Mouse (Mus musculus): ENCODE results near the gene Rnf41. TPM values are rescaled to one million over a fixed set of nuclear protein-coding genes. Genes with fewer than 3 reads are reported as not detected.

The Rnf41 gene
- total and polyA plus RNA-seq, 2 experiments from 2014 or later, result 24.0 to 27.1 TPM

DNA sequence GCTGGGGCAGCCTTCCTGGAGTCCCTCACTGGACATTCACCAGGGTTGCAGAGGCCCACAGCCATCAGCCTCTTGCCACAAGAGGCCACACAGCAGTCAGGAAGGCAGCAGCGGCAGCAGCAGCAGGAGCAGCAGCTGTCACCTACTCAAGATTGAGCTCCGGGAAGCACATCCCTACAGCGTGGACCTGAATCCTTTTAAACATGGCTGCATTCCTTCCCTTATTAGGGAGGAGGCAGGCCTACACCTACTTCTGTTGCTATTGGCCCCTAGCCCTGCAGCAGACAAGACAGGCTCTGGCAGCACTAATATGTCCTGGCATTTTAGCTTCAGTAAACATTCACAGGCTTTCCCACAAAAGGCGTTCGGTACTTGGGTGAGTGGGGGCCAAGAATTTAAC is 78.8 kb downstream of the Rnf41 start:
- Histone ChIP-seq H3K4me3 (ENCODE audit: low read depth, low read length) (no peak overlapping the region), H3K27ac (ENCODE audit: low read depth) (peak overlapping the region; percentile 95), H3K9me3 (replicated peaks; ENCODE audit: control insufficient read depth, low read length) (no peaks in the 10 kb centered on the region), H3K36me3 (replicated peaks; ENCODE audit: control insufficient read depth, insufficient read depth, low read length) (peaks cover 65% of the 10 kb centered on the region), H3K4me2 (ENCODE audit: low read depth, low read length) (peak overlapping the region; percentile 82), H3K4me1 (ENCODE audit: control insufficient read depth, insufficient read depth) (peaks cover 29% of the 10 kb centered on the region), H3K27me3 (ENCODE audit: control insufficient read depth, insufficient read depth, low read length) (no peaks in the 10 kb centered on the region), H3K9ac (replicated peaks; ENCODE audit: low read depth, low read length) (no peak overlapping the region; the same call in 1 of the 2 replicates)
- peak; percentile 16 for ATAC-seq (ENCODE audit: insufficient read depth, low read depth)
- peak; percentile 64 for DNase-seq (ENCODE audit: low spot score)
- TF ChIP-seq EP300 (IDR thresholded peaks at IDR 0.05; ENCODE audit: low read depth) (no peak; the same call in 1 of the 2 replicates), CTCF (IDR thresholded peaks at IDR 0.05; ENCODE audit: low read depth) (no peak)
- WGBS, result 17% methylated on average over 5 of the region's 5 CpGs

- peak overlapping the region; percentile 95 for H3K27ac ChIP-seq (ENCODE audit: low read depth)
- peaks cover 35% of the 10 kb centered on the region for H3K4me1 ChIP-seq (ENCODE audit: control insufficient read depth, insufficient read depth)
- WGBS, result 20% methylated on average over 5 of the region's 5 CpGs
- H3K4me2 ChIP-seq (ENCODE audit: low read depth, low read length), result peak overlapping the region; percentile 82
- no peak for TF ChIP-seq CTCF (IDR thresholded peaks at IDR 0.05; ENCODE audit: low read depth)
- no peak for TF ChIP-seq EP300 (IDR thresholded peaks at IDR 0.05; ENCODE audit: low read depth)
- H3K9me3 ChIP-seq (replicated peaks; ENCODE audit: control insufficient read depth, low read length), result no peaks in the 10 kb centered on the region
- DNase-seq (ENCODE audit: low spot score) (no peak), ATAC-seq (ENCODE audit: insufficient read depth, low read depth) (no peak)
- 0 out of 2 replicates have a peak overlapping the region, but pooled peaks have one; percentile 19 for H3K9ac ChIP-seq (replicated peaks; ENCODE audit: low read depth, low read length)
- no peaks in the 10 kb centered on the region for H3K27me3 ChIP-seq (ENCODE audit: control insufficient read depth, insufficient read depth, low read length)
- H3K4me3 ChIP-seq (ENCODE audit: low read depth, low read length), result peak overlapping the region; percentile 79; the same call in 1 of the 2 replicates
- peaks cover 58% of the 10 kb centered on the region for H3K36me3 ChIP-seq (replicated peaks; ENCODE audit: control insufficient read depth, insufficient read depth, low read length)
Measured at GRCm38 (mm10) chr10:128490912-128491311, 79.5 kb downstream of the Rnf41 start.

Small RNA genes within 50 kb of the gene (microRNA-seq; reads per million reads assigned to microRNA genes)
- gene Gm25361 (not detected), gene Gm26308 (not detected), gene Mir6914 (not detected), gene Mir6915 (0.54 reads per million), gene Mir8105 (not detected)

Other genes starting within 250 kb of the Rnf41 start
- 41.9 and 59.4 TPM in 2 replicates for gene Rbms2, start 231.4 kb upstream of the Rnf41 start, total RNA-seq (2014; rRNA removed; ENCODE audit: low replicate concordance)
- gene Rbms2, start 231.4 kb upstream of the Rnf41 start, polyA plus RNA-seq (2015; fragmentation: Nextera tagmentation; extraction: Ambion mirVana), result 29.0 and 29.9 TPM in 2 replicates
- gene Gls2, start 217.2 kb upstream of the Rnf41 start, total RNA-seq (2014; rRNA removed; ENCODE audit: low replicate concordance), result not detected in 2 replicates
- gene Gls2, start 217.2 kb upstream of the Rnf41 start, polyA plus RNA-seq (2015; fragmentation: Nextera tagmentation; extraction: Ambion mirVana), result 0.14 and 0.33 TPM in 2 replicates
- 83.9 and 93.1 TPM in 2 replicates for gene Spryd4, start 199.8 kb upstream of the Rnf41 start, total RNA-seq (2014; rRNA removed; ENCODE audit: low replicate concordance)
- gene Spryd4, start 199.8 kb upstream of the Rnf41 start, polyA plus RNA-seq (2015; fragmentation: Nextera tagmentation; extraction: Ambion mirVana), result 45.8 and 50.1 TPM in 2 replicates
- not detected in 2 replicates for gene Mip, start 185.8 kb upstream of the Rnf41 start, total RNA-seq (2014; rRNA removed; ENCODE audit: low replicate concordance)
- not detected in 2 replicates for gene Mip, start 185.8 kb upstream of the Rnf41 start, polyA plus RNA-seq (2015; fragmentation: Nextera tagmentation; extraction: Ambion mirVana)
- 7.9 and 15.2 TPM in 2 replicates for gene Timeless, start 179.6 kb upstream of the Rnf41 start, total RNA-seq (2014; rRNA removed; ENCODE audit: low replicate concordance)
- gene Timeless, start 179.6 kb upstream of the Rnf41 start, polyA plus RNA-seq (2015; fragmentation: Nextera tagmentation; extraction: Ambion mirVana), result 10.5 and 11.1 TPM in 2 replicates
- gene Apon, start 157.6 kb upstream of the Rnf41 start, total RNA-seq (2014; rRNA removed; ENCODE audit: low replicate concordance), result not detected in 2 replicates
- gene Apon, start 157.6 kb upstream of the Rnf41 start, polyA plus RNA-seq (2015; fragmentation: Nextera tagmentation; extraction: Ambion mirVana), result 0.14 TPM in 1 of 2 replicates, not detected in the other
- gene Apof, start 143.0 kb upstream of the Rnf41 start, total RNA-seq (2014; rRNA removed; ENCODE audit: low replicate concordance), result not detected in 2 replicates
- gene Apof, start 143.0 kb upstream of the Rnf41 start, polyA plus RNA-seq (2015; fragmentation: Nextera tagmentation; extraction: Ambion mirVana), result not detected in 2 replicates
- gene Stat2, start 141.1 kb upstream of the Rnf41 start, total RNA-seq (2014; rRNA removed; ENCODE audit: low replicate concordance), result 8.2 and 10.0 TPM in 2 replicates
- gene Stat2, start 141.1 kb upstream of the Rnf41 start, polyA plus RNA-seq (2015; fragmentation: Nextera tagmentation; extraction: Ambion mirVana), result 6.0 and 6.2 TPM in 2 replicates
- 6.6 and 6.8 TPM in 2 replicates for gene Il23a, start 112.9 kb upstream of the Rnf41 start, total RNA-seq (2014; rRNA removed; ENCODE audit: low replicate concordance)
- gene Il23a, start 112.9 kb upstream of the Rnf41 start, polyA plus RNA-seq (2015; fragmentation: Nextera tagmentation; extraction: Ambion mirVana), result 4.7 and 5.2 TPM in 2 replicates
- gene Pan2, start 108.3 kb upstream of the Rnf41 start, total RNA-seq (2014; rRNA removed; ENCODE audit: low replicate concordance), result 19.6 and 24.1 TPM in 2 replicates
- gene Pan2, start 108.3 kb upstream of the Rnf41 start, polyA plus RNA-seq (2015; fragmentation: Nextera tagmentation; extraction: Ambion mirVana), result 12.5 and 13.4 TPM in 2 replicates
- gene Cnpy2, start 89.2 kb upstream of the Rnf41 start, total RNA-seq (2014; rRNA removed; ENCODE audit: low replicate concordance), result 24.7 and 49.9 TPM in 2 replicates
- 170 and 190 TPM in 2 replicates for gene Cnpy2, start 89.2 kb upstream of the Rnf41 start, polyA plus RNA-seq (2015; fragmentation: Nextera tagmentation; extraction: Ambion mirVana)
- 796 and 830 TPM in 2 replicates for gene Cs, start 73.9 kb upstream of the Rnf41 start, total RNA-seq (2014; rRNA removed; ENCODE audit: low replicate concordance)
- gene Cs, start 73.9 kb upstream of the Rnf41 start, polyA plus RNA-seq (2015; fragmentation: Nextera tagmentation; extraction: Ambion mirVana), result 590 and 625 TPM in 2 replicates
- gene Coq10a, start 42.7 kb upstream of the Rnf41 start, total RNA-seq (2014; rRNA removed; ENCODE audit: low replicate concordance), result 35.2 and 36.9 TPM in 2 replicates
- gene Coq10a, start 42.7 kb upstream of the Rnf41 start, polyA plus RNA-seq (2015; fragmentation: Nextera tagmentation; extraction: Ambion mirVana), result 52.9 and 61.2 TPM in 2 replicates
- 14.3 and 17.6 TPM in 2 replicates for gene Ankrd52, start 34.5 kb upstream of the Rnf41 start, total RNA-seq (2014; rRNA removed; ENCODE audit: low replicate concordance)
- gene Ankrd52, start 34.5 kb upstream of the Rnf41 start, polyA plus RNA-seq (2015; fragmentation: Nextera tagmentation; extraction: Ambion mirVana), result 4.2 and 4.5 TPM in 2 replicates
- not detected in 2 replicates for gene Slc39a5, start 10.4 kb upstream of the Rnf41 start, total RNA-seq (2014; rRNA removed; ENCODE audit: low replicate concordance)
- gene Slc39a5, start 10.4 kb upstream of the Rnf41 start, polyA plus RNA-seq (2015; fragmentation: Nextera tagmentation; extraction: Ambion mirVana), result not detected in 2 replicates
- gene Nabp2, start 165 bp upstream of the Rnf41 start, total RNA-seq (2014; rRNA removed; ENCODE audit: low replicate concordance), result 28.1 and 34.6 TPM in 2 replicates
- 55.5 and 56.1 TPM in 2 replicates for gene Nabp2, start 165 bp upstream of the Rnf41 start, polyA plus RNA-seq (2015; fragmentation: Nextera tagmentation; extraction: Ambion mirVana)
- gene Smarcc2, start 47.6 kb downstream of the Rnf41 start, total RNA-seq (2014; rRNA removed; ENCODE audit: low replicate concordance), result 40.8 and 42.1 TPM in 2 replicates
- 31.9 and 32.9 TPM in 2 replicates for gene Smarcc2, start 47.6 kb downstream of the Rnf41 start, polyA plus RNA-seq (2015; fragmentation: Nextera tagmentation; extraction: Ambion mirVana)
- gene Myl6, start 82.5 kb downstream of the Rnf41 start, total RNA-seq (2014; rRNA removed; ENCODE audit: low replicate concordance), result 606 and 830 TPM in 2 replicates
- 791 and 823 TPM in 2 replicates for gene Myl6, start 82.5 kb downstream of the Rnf41 start, polyA plus RNA-seq (2015; fragmentation: Nextera tagmentation; extraction: Ambion mirVana)
- 3.2 and 4.8 TPM in 2 replicates for gene Myl6b, start 87.0 kb downstream of the Rnf41 start, total RNA-seq (2014; rRNA removed; ENCODE audit: low replicate concordance)
- 4.6 and 4.9 TPM in 2 replicates for gene Myl6b, start 87.0 kb downstream of the Rnf41 start, polyA plus RNA-seq (2015; fragmentation: Nextera tagmentation; extraction: Ambion mirVana)
- gene Esyt1, start 114.2 kb downstream of the Rnf41 start, total RNA-seq (2014; rRNA removed; ENCODE audit: low replicate concordance), result 38.2 and 41.5 TPM in 2 replicates
- 12.6 and 13.0 TPM in 2 replicates for gene Esyt1, start 114.2 kb downstream of the Rnf41 start, polyA plus RNA-seq (2015; fragmentation: Nextera tagmentation; extraction: Ambion mirVana)
- gene Zc3h10, start 136.1 kb downstream of the Rnf41 start, total RNA-seq (2014; rRNA removed; ENCODE audit: low replicate concordance), result 13.8 and 24.4 TPM in 2 replicates
- 6.1 and 8.1 TPM in 2 replicates for gene Zc3h10, start 136.1 kb downstream of the Rnf41 start, polyA plus RNA-seq (2015; fragmentation: Nextera tagmentation; extraction: Ambion mirVana)
- gene Rpl41, start 137.6 kb downstream of the Rnf41 start, total RNA-seq (2014; rRNA removed; ENCODE audit: low replicate concordance), result 577 and 617 TPM in 2 replicates
- gene Rpl41, start 137.6 kb downstream of the Rnf41 start, polyA plus RNA-seq (2015; fragmentation: Nextera tagmentation; extraction: Ambion mirVana), result 2,108 and 2,189 TPM in 2 replicates
- 50.2 and 58.2 TPM in 2 replicates for gene Pa2g4, start 154.3 kb downstream of the Rnf41 start, total RNA-seq (2014; rRNA removed; ENCODE audit: low replicate concordance)
- 72.4 and 74.3 TPM in 2 replicates for gene Pa2g4, start 154.3 kb downstream of the Rnf41 start, polyA plus RNA-seq (2015; fragmentation: Nextera tagmentation; extraction: Ambion mirVana)
- gene Erbb3, start 178.0 kb downstream of the Rnf41 start, total RNA-seq (2014; rRNA removed; ENCODE audit: low replicate concordance), result 6.9 and 10.6 TPM in 2 replicates
- gene Erbb3, start 178.0 kb downstream of the Rnf41 start, polyA plus RNA-seq (2015; fragmentation: Nextera tagmentation; extraction: Ambion mirVana), result 3.0 and 3.1 TPM in 2 replicates
- 1,086 and 1,110 TPM in 2 replicates for gene Rps26, start 215.1 kb downstream of the Rnf41 start, total RNA-seq (2014; rRNA removed; ENCODE audit: low replicate concordance)
- 341 and 360 TPM in 2 replicates for gene Rps26, start 215.1 kb downstream of the Rnf41 start, polyA plus RNA-seq (2015; fragmentation: Nextera tagmentation; extraction: Ambion mirVana)
- gene Ikzf4, start 234.3 kb downstream of the Rnf41 start, total RNA-seq (2014; rRNA removed; ENCODE audit: low replicate concordance), result 0.11 and 1.4 TPM in 2 replicates
- gene Ikzf4, start 234.3 kb downstream of the Rnf41 start, polyA plus RNA-seq (2015; fragmentation: Nextera tagmentation; extraction: Ambion mirVana), result 0.52 and 0.59 TPM in 2 replicates

Measured in heart, postnatal 0 days (tissue).